Mouse (Mus musculus) cerebellum, adult 2 months (tissue): ENCODE data around the gene Hus1.

Experiments used
- CTCF ChIP-seq: fragments of 200-500 bp; IDR thresholded peaks from 2 replicates; pipeline ENCODE4 v1.5.1; 2011; ENCODE audit warnings: low read depth, mild to moderate bottlenecking, control low read depth, low read length, moderate library complexity, borderline replicate concordance; ENCODE audit not compliant: insufficient read depth
- POLR2A ChIP-seq: fragments of 200-500 bp; IDR thresholded peaks from 2 replicates; pipeline ENCODE4 v1.6.1; 2011; ENCODE audit warnings: low read length, control low read depth, borderline replicate concordance; ENCODE audit not compliant: insufficient read depth

DNA sequence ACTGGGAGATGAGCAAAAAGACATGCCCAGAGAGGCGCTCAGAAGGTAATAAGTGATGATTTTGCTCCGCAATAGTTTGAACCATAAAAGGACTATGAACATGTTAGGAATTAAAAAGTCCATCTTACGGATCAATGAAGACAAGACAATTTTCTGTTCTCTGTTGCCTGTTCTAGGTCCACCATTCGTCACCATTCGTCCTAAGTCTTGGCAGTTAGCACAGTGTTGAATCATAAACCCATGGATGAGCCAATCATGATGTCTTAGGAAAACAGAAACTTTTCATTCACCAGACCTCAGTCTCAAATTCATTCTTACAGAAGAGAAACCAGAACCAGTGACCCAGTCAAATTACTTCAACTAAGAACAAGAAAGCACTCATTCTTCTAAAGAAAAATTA is 2.2 kb downstream of the Hus1 start:
- no peak for TF ChIP-seq CTCF
- no peak for TF ChIP-seq POLR2A
